Mouse (Mus musculus) naive thymus-derived CD4-positive, alpha-beta T cell, adult 5 months (primary cell): ENCODE results near the gene 4930516K23Rik. TPM values are rescaled to one million over a fixed set of nuclear protein-coding genes. Genes with fewer than 3 reads are reported as not detected.

Experiments used
- polyA plus RNA-seq: library from polyadenylated mRNA; unstranded; fragments of 100-300 nt; shearing (Covaris generic); gene quantifications from one replicate; pipeline ENCODE4 v1.2.1, GENCODE M21; 2017

4930516K23Rik gene
- not detected for polyA plus RNA-seq

GRCm38 (mm10) chr7:104061345-104061744 lies at the start of gene 4930516K23Rik:
4930516K23Rik (minus strand) TSS chr7:104061445.

DNA sequence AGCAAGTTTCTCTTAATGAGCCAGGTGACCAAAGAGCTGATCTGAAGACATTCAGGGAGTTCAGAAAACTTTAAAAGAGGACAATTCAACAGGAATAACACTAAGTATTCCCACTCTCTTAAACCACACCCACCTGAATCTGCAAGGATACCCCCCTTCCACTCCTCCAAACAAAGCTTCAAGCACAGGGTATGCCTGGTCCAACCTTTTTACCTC lies 43.4 kb upstream of the 4930516K23Rik start, which contains the start of gene Olfr646:
Gene Olfr646, plus strand, starts transcription at position 117 of the 216 bp plus-strand sequence.

GRCm38 (mm10) chr7:104085365-104085764 lies 24.1 kb upstream of the 4930516K23Rik start, which contains the start of gene Olfr645:
Olfr645 (minus strand) TSS chr7:104085465.

DNA sequence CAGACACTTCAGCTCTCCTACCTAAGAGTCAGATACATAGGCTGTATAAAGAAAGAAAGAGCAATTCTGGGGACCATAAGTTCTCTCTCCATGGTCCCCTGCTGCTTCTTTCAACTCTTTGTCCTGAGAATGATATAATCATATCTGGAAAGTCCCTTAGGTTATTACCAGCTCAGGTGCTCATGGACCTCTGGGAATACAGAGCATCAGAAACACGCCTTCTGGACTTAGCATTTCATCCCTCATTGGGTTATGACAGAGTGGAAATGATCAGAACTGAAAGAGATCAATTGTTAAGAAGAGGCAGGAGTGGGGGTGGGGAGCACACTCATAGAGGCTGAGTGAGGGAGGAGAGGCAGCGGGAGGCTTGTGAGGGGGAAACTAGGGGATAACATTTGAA lies 10.5 kb upstream of the 4930516K23Rik start, which contains the start of gene Olfr644:
Gene Olfr644, minus strand, starts transcription at position 101 of the 400 bp plus-strand sequence.

DNA sequence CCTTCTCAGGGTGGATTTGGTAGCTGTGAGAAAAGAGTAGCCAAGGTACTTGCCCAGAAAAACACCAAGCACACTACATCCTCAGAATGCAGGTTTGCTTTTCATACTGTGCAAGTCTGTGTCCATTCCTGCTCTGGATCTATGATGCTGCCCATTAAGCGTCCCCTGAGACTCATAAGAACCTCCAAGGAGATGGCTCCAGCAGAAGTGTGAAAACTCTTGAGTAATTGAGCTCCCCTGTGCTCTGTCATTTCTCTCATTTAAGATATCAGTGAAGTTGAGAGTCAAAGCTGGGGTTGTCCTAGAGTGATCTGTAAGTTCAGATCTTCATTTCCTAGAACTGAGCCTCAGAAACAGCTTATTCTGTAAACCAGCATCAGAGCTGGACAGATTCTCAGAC lies 8.7 kb downstream of the 4930516K23Rik start, which contains the start of gene Olfr642:
Gene Olfr642, minus strand, starts transcription at position 101 of the 400 bp plus-strand sequence.

GRCm38 (mm10) chr7:104035145-104035544 lies 26.1 kb downstream of the 4930516K23Rik start, which contains the start of gene Olfr641:
Olfr641 (plus strand) TSS chr7:104035445.

GRCm38 (mm10) chr7:104025473-104025872 lies 35.8 kb downstream of the 4930516K23Rik start, which contains the start of gene Olfr640:
Olfr640 (minus strand) TSS chr7:104025573.

GRCm38 (mm10) chr7:104017203-104017602 lies 44.0 kb downstream of the 4930516K23Rik start, which contains the start of gene Olfr639:
Olfr639 (minus strand) TSS chr7:104017303.

Other genes with a start within 250 kb of the 4930516K23Rik start
- not detected for gene Hbb-bt, start 247.4 kb downstream of the 4930516K23Rik start, polyA plus RNA-seq
- 1.2 TPM for gene Hbb-bs, start 233.3 kb downstream of the 4930516K23Rik start, polyA plus RNA-seq
- not detected for gene Hbb-bh2, start 220.9 kb downstream of the 4930516K23Rik start, polyA plus RNA-seq
- not detected for gene Hbb-bh1, start 218.3 kb downstream of the 4930516K23Rik start, polyA plus RNA-seq
- not detected for gene Hbb-y, start 208.2 kb downstream of the 4930516K23Rik start, polyA plus RNA-seq
- gene Olfr66, start 175.2 kb downstream of the 4930516K23Rik start, polyA plus RNA-seq, result not detected
- gene Olfr64, start 167.0 kb downstream of the 4930516K23Rik start, polyA plus RNA-seq, result not detected
- not detected for gene Olfr65, start 158.0 kb downstream of the 4930516K23Rik start, polyA plus RNA-seq
- gene Olfr631, start 132.6 kb downstream of the 4930516K23Rik start, polyA plus RNA-seq, result not detected
- not detected for gene Olfr632, start 127.1 kb downstream of the 4930516K23Rik start, polyA plus RNA-seq
- not detected for gene Olfr633, start 117.0 kb downstream of the 4930516K23Rik start, polyA plus RNA-seq
- gene Olfr635, start 90.3 kb downstream of the 4930516K23Rik start, polyA plus RNA-seq, result 0.04 TPM
- not detected for gene Olfr638, start 62.7 kb downstream of the 4930516K23Rik start, polyA plus RNA-seq
- gene Olfr639, start 44.1 kb downstream of the 4930516K23Rik start, polyA plus RNA-seq, result 0.05 TPM
- not detected for gene Olfr640, start 35.9 kb downstream of the 4930516K23Rik start, polyA plus RNA-seq
- gene Olfr641, start 26.0 kb downstream of the 4930516K23Rik start, polyA plus RNA-seq, result not detected
- gene Olfr642, start 8.8 kb downstream of the 4930516K23Rik start, polyA plus RNA-seq, result not detected
- gene Olfr644, start 10.4 kb upstream of the 4930516K23Rik start, polyA plus RNA-seq, result not detected
- not detected for gene Olfr645, start 24.0 kb upstream of the 4930516K23Rik start, polyA plus RNA-seq
- not detected for gene Olfr646, start 43.4 kb upstream of the 4930516K23Rik start, polyA plus RNA-seq
- not detected for gene Ubqln5, start 68.4 kb upstream of the 4930516K23Rik start, polyA plus RNA-seq
- gene Olfr643, start 76.0 kb upstream of the 4930516K23Rik start, polyA plus RNA-seq, result not detected
- not detected for gene Ubqln3, start 81.8 kb upstream of the 4930516K23Rik start, polyA plus RNA-seq
- not detected for gene Ubqlnl, start 89.1 kb upstream of the 4930516K23Rik start, polyA plus RNA-seq
- gene Olfm5, start 103.4 kb upstream of the 4930516K23Rik start, polyA plus RNA-seq, result not detected
- not detected for gene Olfr648, start 121.9 kb upstream of the 4930516K23Rik start, polyA plus RNA-seq
- not detected for gene Olfr649, start 134.5 kb upstream of the 4930516K23Rik start, polyA plus RNA-seq
- 2.0 TPM for gene Trim6, start 157.3 kb upstream of the 4930516K23Rik start, polyA plus RNA-seq
- gene Trim34a, start 183.0 kb upstream of the 4930516K23Rik start, polyA plus RNA-seq, result 21.8 TPM
- gene Trim5, start 226.6 kb upstream of the 4930516K23Rik start, polyA plus RNA-seq, result 9.6 TPM